Mouse (Mus musculus): Measurements from ENCODE around the gene Rabgef1.

DNA sequence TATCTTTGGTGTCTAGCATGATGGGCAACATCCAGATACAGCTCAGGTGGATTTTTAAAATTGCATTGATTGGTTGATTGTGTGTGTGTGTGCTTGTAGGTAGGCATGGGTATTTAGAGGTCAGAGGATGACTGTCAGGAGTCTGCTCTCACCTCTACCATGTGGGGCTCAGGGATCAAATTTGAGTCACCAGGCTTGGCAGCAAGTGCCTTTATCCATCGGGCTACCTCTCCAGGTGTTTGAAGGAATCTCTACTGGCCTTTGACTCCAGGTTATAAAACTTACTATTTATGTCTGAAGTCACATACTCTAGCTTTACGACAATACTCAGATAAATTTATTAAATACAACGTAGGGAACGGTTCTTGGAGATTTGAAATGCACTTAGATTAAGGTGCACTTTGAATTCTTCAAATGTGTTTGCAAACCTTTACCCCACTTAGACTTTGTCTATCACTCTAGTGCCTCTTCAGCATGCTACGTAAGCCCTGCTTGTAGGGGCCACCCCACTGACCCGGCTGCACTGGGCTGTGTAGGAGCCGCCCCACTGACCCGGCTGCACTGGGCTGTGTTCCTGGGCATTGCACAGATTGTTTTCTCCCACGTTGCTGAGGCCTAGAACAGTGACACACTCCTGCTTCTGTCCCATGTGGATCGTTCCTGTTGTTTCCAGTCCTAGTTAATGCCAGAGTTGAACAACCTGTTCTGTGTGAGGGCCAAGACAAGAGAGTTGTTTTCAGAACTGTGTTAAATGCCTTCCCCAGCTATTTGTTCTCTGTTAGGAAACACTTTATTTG lies 28.8 kb downstream of the Rabgef1 start:
- TF ChIP-seq CTCF (IDR thresholded peaks at IDR 0.05; ENCODE audit: low read depth, low read length) (no peak), POLR2A (IDR thresholded peaks at IDR 0.05; ENCODE audit: extremely low read depth, insufficient read depth, low read length) (no peak)
